Mouse (Mus musculus) stomach, embryonic 14.5 days (tissue): ENCODE data around the gene Rec114. TPM values are rescaled to one million over a fixed set of nuclear protein-coding genes. Genes with fewer than 3 reads are reported as not detected.

Experiments
- ATAC-seq: fragments of 200-750 bp; cut with Nextera tagmentation; 2 replicates; pipeline ENCODE4 v1.8.0; 2017; ENCODE audit warnings: low read depth, moderate TSS enrichment; ENCODE audit not compliant: insufficient number of reproducible peaks, insufficient read depth, low FRiP score
- H3K27ac ChIP-seq: fragments of 300-500 bp; sonication (generic); 2 replicates; pipeline ENCODE4 v1.5.1; 2014; ENCODE audit warnings: mild to moderate bottlenecking, low read length, moderate library complexity, mixed read lengths
- H3K27me3 ChIP-seq: fragments of 300-500 bp; sonication (generic); 2 replicates; pipeline ENCODE4 v1.6.1; 2014; ENCODE audit warnings: low read length, control low read depth, mixed read lengths; ENCODE audit not compliant: control insufficient read depth, insufficient read depth
- H3K36me3 ChIP-seq: fragments of 300-500 bp; sonication (generic); 2 replicates; pipeline ENCODE4 v1.6.1; 2014; ENCODE audit warnings: mild to moderate bottlenecking, control low read depth, low read length, moderate library complexity, mixed read lengths; ENCODE audit not compliant: control insufficient read depth, insufficient read depth
- H3K4me1 ChIP-seq: fragments of 300-500 bp; sonication (generic); 2 replicates; pipeline ENCODE4 v1.6.1; 2014; ENCODE audit warnings: low read length, control low read depth, mixed read lengths; ENCODE audit not compliant: control insufficient read depth, insufficient read depth
- H3K4me2 ChIP-seq: fragments of 300-500 bp; sonication (generic); replicated peaks from 2 replicates; pipeline ENCODE4 v1.6.1; 2014; ENCODE audit warnings: low read depth, low read length, control low read depth
- H3K4me3 ChIP-seq: fragments of 300-500 bp; sonication (generic); 2 replicates; pipeline ENCODE4 v1.5.1; 2014; ENCODE audit warnings: low read depth, low read length, control low read depth
- H3K9ac ChIP-seq: fragments of 300-500 bp; sonication (generic); replicated peaks from 2 replicates; pipeline ENCODE4 v1.6.1; 2014; ENCODE audit warnings: low read depth, mild to moderate bottlenecking, control low read depth, low read length, moderate library complexity, mixed read lengths
- H3K9me3 ChIP-seq: fragments of 300-500 bp; sonication (generic); 2 replicates; pipeline ENCODE4 v1.6.1; 2016; ENCODE audit warnings: low read depth, low read length, control low read depth; ENCODE audit not compliant: control insufficient read depth
- WGBS: fragments of 180-500 bp; shearing (Covaris S2); extraction: QIAGEN DNeasy Blood & Tissue Kit; methylation state at CpG from one replicate; pipeline ENCODE4 v1.1.7; 2014; 5-methylcytosine and 5-hydroxymethylcytosine counted together
- polyA plus RNA-seq: library from polyadenylated mRNA; unstranded; fragments of >200 nt; fragmentation: Nextera tagmentation; extraction: Ambion mirVana; gene quantifications from 2 replicates; pipeline ENCODE4 v1.2.1, GENCODE M21; 2014

Rec114 gene
- polyA plus RNA-seq, 1 experiment from 2014 or later: 2.5 TPM

DNA sequence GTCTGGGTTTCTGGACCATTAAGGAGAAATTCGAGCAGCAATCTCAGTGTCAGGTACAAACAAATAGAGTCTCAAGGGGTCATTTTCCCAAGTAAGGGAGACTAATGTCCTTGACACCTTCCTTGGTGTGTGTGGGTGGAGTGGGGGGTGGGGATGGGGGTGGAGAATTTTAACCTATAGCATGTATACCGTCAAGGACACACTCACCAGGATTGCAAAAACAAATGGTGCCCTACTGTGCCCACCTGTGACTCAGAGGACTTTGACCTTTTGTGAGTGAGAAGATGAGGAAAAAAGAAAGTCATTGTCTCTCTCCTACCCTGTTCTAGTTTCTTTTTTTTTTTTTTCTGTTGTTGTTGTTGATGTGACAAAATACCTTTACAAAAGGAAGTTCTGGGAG lies 18.3 kb upstream of the Rec114 start:
- H3K4me3 ChIP-seq: no peak overlapping the region
- H3K4me1 ChIP-seq: no peaks in the 10 kb centered on the region
- H3K4me2 ChIP-seq: no peak overlapping the region
- no peaks in the 10 kb centered on the region for H3K27me3 ChIP-seq
- no peak overlapping the region for H3K27ac ChIP-seq
- 51% methylated on average over 2 of the region's 2 CpGs for WGBS
- no peak overlapping the region for H3K9ac ChIP-seq
- no peaks in the 10 kb centered on the region for H3K36me3 ChIP-seq
- no peaks in the 10 kb centered on the region for H3K9me3 ChIP-seq
- ATAC-seq: no peak

DNA sequence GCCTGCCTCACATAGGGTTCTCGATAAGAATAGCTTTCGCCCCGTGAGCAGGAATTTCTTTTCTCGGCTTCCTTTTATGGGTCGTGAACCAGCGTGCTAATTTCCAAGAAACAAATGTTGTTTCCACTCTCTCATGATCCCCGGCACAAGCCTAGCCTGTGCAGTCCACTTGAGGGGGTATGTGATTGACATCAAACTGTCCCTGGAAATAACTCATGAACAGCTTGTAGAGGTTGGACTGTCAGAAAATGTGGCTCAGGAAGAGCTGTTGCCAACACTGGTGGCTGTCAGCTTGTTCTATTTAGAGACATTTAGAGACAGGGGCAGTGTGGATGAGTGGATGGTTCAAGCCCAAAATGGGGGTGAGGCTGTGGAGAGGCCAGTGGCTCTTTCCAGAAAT lies 15.0 kb upstream of the Rec114 start:
- no peaks in the 10 kb centered on the region for H3K4me1 ChIP-seq
- H3K4me2 ChIP-seq: no peak overlapping the region
- H3K9ac ChIP-seq: no peak overlapping the region
- WGBS: 85% methylated on average over 7 of the region's 7 CpGs
- H3K27ac ChIP-seq: no peak overlapping the region
- H3K9me3 ChIP-seq: no peaks in the 10 kb centered on the region
- no peak for ATAC-seq
- no peak overlapping the region for H3K4me3 ChIP-seq
- H3K36me3 ChIP-seq: no peaks in the 10 kb centered on the region
- no peaks in the 10 kb centered on the region for H3K27me3 ChIP-seq

DNA sequence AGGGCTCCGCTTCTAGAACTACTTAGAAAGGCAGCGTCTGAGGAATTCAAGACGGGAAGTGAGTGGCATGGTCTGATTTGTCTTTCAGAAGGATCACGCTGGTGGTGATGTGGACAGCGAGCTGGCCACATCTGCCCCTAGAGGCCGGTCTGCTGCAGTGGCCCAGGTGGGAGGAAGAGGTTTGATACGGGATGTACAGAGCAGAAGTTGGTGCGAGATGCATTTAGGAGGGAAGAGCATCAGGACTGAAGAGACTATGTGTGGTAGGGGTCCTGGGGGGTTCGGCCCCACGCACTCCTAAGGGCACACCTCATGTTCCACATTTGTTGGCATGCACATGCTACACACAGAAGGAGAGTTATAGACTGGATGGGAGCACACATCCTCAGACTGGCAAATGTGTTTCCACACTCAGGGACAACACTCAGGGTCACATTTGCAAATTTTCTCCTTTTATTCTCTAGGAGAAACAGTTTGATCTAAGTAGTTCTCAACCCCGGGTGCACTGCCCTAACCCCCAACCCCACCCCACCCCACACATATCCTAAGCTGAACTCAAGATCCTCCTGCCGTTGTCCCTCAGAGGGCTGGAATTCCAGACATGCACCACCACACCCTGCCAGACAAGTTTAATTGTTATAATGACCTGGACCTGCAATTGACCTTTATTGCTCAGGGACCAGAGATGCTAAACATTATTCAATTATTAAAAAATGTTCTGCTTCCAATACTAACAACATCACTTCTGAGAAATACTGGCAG lies 12.8 kb upstream of the Rec114 start:
- Histone ChIP-seq H3K4me3 (no peak overlapping the region), H3K9me3 (no peaks in the 10 kb centered on the region), H3K27ac (no peak overlapping the region), H3K27me3 (no peaks in the 10 kb centered on the region), H3K4me2 (no peak overlapping the region), H3K36me3 (no peaks in the 10 kb centered on the region), H3K4me1 (no peaks in the 10 kb centered on the region), H3K9ac (no peak overlapping the region)
- 64% methylated on average over 12 of the region's 12 CpGs for WGBS
- ATAC-seq: no peak

DNA sequence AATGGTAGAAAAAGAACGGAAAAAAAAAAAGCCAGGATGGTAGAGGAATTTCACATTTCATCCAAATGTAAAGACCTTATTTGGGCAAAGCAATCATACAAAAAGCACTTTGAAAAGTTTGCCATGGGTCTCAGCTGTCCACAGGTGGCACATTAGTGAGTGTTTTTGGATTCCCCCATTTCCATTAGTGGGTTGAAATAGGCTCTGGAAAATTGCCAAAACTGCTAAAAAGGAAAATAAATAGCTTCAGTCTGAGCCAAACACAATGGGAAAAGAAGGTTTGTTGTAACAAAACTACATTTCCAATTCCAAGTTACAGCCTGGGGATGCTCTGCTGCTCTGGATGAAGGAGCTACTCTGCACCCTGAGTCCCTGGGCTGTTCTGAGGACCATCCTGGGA lies 9.8 kb upstream of the Rec114 start:
- no peak overlapping the region for H3K4me2 ChIP-seq
- H3K4me1 ChIP-seq: no peaks in the 10 kb centered on the region
- 62% methylated on average over 1 of the region's 1 CpGs for WGBS
- H3K9ac ChIP-seq: no peak overlapping the region
- no peaks in the 10 kb centered on the region for H3K27me3 ChIP-seq
- no peaks in the 10 kb centered on the region for H3K36me3 ChIP-seq
- H3K9me3 ChIP-seq: no peaks in the 10 kb centered on the region
- H3K27ac ChIP-seq: no peak overlapping the region
- no peak overlapping the region for H3K4me3 ChIP-seq
- ATAC-seq: no peak

DNA sequence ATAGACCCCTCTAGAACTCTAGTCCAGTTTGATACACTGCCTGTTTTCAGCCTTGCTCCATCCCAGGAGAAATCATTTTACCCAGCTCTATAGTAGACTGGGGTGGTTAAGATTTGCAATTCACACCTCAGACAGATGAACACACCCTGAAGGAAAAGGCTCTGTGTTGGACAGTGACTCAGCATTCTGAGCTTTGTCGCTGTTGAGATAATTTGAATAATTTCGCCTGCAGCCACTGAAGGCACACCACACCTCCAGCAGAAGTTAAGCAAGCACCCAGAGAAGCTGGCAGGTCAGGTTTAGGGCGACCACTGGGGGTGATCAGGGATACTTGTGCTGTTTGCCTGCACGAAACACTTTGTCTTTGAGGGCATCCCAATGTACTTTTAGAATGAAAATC lies 4.4 kb upstream of the Rec114 start:
- H3K9ac ChIP-seq: no peak overlapping the region

DNA sequence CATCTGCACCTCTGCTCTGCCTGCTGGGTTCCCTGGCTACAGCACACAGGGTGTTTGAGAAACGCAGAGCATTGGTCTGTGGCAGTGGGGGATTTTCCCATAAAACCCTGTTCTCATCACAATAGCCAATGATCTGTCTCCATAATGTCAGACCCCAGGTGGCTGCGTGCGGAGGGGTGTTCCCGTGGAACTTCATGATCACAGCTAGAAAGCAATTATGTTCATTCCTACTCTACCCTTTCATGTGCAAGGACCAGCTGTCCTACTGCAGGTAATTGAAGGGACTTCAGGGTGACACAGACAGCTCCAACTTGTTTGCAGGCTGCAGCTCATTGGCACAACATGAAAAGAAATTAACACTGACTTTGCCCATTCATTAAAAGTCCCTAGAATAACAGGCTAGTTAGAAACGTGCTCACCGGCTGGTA lies 3.6 kb upstream of the Rec114 start:
- Histone ChIP-seq H3K4me2 (no peak overlapping the region), H3K4me1 (no peaks in the 10 kb centered on the region), H3K4me3 (no peak overlapping the region), H3K9ac (no peak overlapping the region), H3K27me3 (no peaks in the 10 kb centered on the region), H3K27ac (no peak overlapping the region), H3K9me3 (no peaks in the 10 kb centered on the region), H3K36me3 (no peaks in the 10 kb centered on the region)
- ATAC-seq: no peak
- WGBS: 55% methylated on average over 6 of the region's 6 CpGs

More for the DNA sequence above, 4.4 kb upstream of the Rec114 start:
- no peaks in the 10 kb centered on the region for H3K4me1 ChIP-seq
- H3K36me3 ChIP-seq: no peaks in the 10 kb centered on the region
- no peak for ATAC-seq
- no peak overlapping the region for H3K27ac ChIP-seq
- H3K9me3 ChIP-seq: no peaks in the 10 kb centered on the region
- H3K27me3 ChIP-seq: no peaks in the 10 kb centered on the region
- WGBS: 53% methylated on average over 4 of the region's 4 CpGs
- H3K4me2 ChIP-seq: no peak overlapping the region
- H3K4me3 ChIP-seq: no peak overlapping the region

DNA sequence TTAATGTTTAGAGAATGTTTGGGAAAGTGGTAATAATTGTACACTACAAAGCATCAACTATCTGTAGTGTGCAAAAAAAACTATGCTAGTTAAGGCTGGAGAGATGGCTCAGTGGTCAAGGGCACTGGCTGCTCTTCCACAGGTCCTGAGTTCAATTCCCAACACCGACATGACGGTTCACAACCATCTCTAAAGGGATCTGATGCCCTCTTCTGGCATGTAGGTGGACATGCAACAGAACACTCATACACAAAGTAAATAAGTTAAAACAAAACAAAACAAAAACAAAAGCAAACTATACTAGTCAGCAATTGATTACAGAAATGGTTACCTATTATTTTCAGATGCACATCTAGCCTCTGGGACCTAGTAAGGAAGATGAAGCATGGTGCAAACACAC lies 1.1 kb downstream of the Rec114 start:
- no peak overlapping the region for H3K27ac ChIP-seq
- H3K9ac ChIP-seq: no peak overlapping the region
- H3K27me3 ChIP-seq: no peaks in the 10 kb centered on the region
- no peak for ATAC-seq
- no peak overlapping the region for H3K4me3 ChIP-seq
- 95% methylated on average over 2 of the region's 2 CpGs for WGBS
- H3K4me2 ChIP-seq: no peak overlapping the region
- no peaks in the 10 kb centered on the region for H3K36me3 ChIP-seq
- H3K9me3 ChIP-seq: no peaks in the 10 kb centered on the region
- no peaks in the 10 kb centered on the region for H3K4me1 ChIP-seq

DNA sequence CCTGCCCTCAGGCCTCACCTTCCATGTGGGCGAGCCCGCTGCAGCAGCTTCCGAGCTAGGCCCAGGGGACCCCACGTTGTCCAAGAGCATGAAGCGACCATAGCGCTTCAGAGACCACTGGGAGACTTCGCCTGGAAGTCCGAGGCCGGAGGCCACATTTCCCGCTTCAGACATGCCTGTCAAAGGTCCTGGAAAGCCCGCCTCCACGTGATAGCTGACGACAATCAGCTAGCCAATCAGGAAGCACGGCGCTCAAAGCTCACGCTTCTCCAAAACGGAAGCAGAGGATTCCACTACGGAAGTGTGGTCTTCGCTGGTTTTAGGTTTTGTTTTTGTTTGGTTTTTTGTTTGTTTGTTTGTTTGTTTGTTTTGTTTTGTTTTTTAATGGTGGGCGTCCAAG lies 2.4 kb downstream of the Rec114 start:
- WGBS: 79% methylated on average over 20 of the region's 20 CpGs

DNA sequence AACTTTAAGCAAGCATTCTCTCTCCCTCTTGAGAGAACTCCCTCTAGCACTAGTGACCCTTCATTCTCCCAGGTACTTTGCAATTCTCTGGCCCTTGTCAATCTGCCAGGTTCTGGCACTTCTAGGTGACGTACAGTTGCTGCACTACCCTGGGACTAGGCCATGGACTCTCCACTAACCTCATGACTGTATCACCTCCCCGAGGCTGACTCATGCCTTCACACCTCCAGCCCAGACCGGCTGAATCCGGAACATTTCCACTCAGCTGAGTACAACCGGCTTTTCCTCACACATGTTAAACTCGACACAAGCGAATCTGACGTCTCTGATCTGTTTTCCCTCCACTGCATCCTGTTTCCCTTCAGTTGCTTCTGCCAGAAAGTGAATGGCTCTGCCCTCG lies 4.0 kb downstream of the Rec114 start:
- no peak overlapping the region for H3K4me2 ChIP-seq
- 65% methylated on average over 9 of the region's 9 CpGs for WGBS
- H3K36me3 ChIP-seq: no peaks in the 10 kb centered on the region
- ATAC-seq: no peak
- H3K27me3 ChIP-seq: no peaks in the 10 kb centered on the region
- no peak overlapping the region for H3K9ac ChIP-seq
- H3K4me1 ChIP-seq: no peaks in the 10 kb centered on the region
- no peak overlapping the region for H3K27ac ChIP-seq
- H3K4me3 ChIP-seq: no peak overlapping the region
- no peaks in the 10 kb centered on the region for H3K9me3 ChIP-seq

More for the DNA sequence above, 2.4 kb downstream of the Rec114 start:
- Histone ChIP-seq H3K9ac (no peak overlapping the region), H3K4me1 (no peaks in the 10 kb centered on the region), H3K4me2 (no peak overlapping the region), H3K9me3 (no peaks in the 10 kb centered on the region), H3K27me3 (no peaks in the 10 kb centered on the region), H3K4me3 (no peak overlapping the region), H3K36me3 (no peaks in the 10 kb centered on the region), H3K27ac (no peak overlapping the region)
- ATAC-seq: no peak
